Mouse (Mus musculus): ENCODE results near the gene Cbx6. TPM values are rescaled to one million over a fixed set of nuclear protein-coding genes. Genes with fewer than 3 reads are reported as not detected.

The Cbx6 gene
- polyA plus RNA-seq, 1 experiment from 2014 or later, result 8.3 TPM

GRCm38 (mm10) chr15:79787815-79788214 is 46.7 kb downstream of the Cbx6 start:
- WGBS, result 54% methylated on average over 8 of the region's 8 CpGs
- H3K27me3 ChIP-seq (ENCODE audit: control insufficient read depth, insufficient read depth, low read length), result no peaks in the 10 kb centered on the region
- no peak for ATAC-seq (replicated peaks; ENCODE audit: insufficient number of reproducible peaks, low FRiP score, low TSS enrichment, low read depth)

GRCm38 (mm10) chr15:79785056-79785455 is 49.4 kb downstream of the Cbx6 start:
- no peak overlapping the region for H3K27ac ChIP-seq (replicated peaks; ENCODE audit: low read depth, low read length)
- WGBS, result 54% methylated on average over 1 of the region's 1 CpGs
- no peak for DNase-seq (ENCODE audit: low spot score)

More at GRCm38 (mm10) chr15:79787815-79788214, 46.7 kb downstream of the Cbx6 start:
- H3K27ac ChIP-seq (replicated peaks; ENCODE audit: low read depth, low read length), result no peak overlapping the region
- no peaks in the 10 kb centered on the region for H3K9me3 ChIP-seq (replicated peaks; ENCODE audit: control insufficient read depth, low read length)
- no peaks in the 10 kb centered on the region for H3K36me3 ChIP-seq (replicated peaks; ENCODE audit: control insufficient read depth, insufficient read depth, low read depth, low read length)
- no peak overlapping the region for H3K4me3 ChIP-seq (ENCODE audit: low read depth, low read length)
- no peak overlapping the region for H3K9ac ChIP-seq (replicated peaks; ENCODE audit: low read length)
- no peaks in the 10 kb centered on the region for H3K4me1 ChIP-seq (ENCODE audit: control insufficient read depth, insufficient read depth, low read length)
- no peak overlapping the region for H3K4me2 ChIP-seq (ENCODE audit: low read depth, low read length)
- no peak for DNase-seq (ENCODE audit: low spot score)

GRCm38 (mm10) chr15:79777749-79778148 is 56.7 kb downstream of the Cbx6 start, which contains the start of gene Dnal4:
Gene Dnal4 (minus strand): TSS chr15:79777849.
- Histone ChIP-seq H3K36me3 (replicated peaks; ENCODE audit: control insufficient read depth, insufficient read depth, low read depth, low read length) (no peaks in the 10 kb centered on the region), H3K9me3 (replicated peaks; ENCODE audit: control insufficient read depth, low read length) (no peaks in the 10 kb centered on the region), H3K4me2 (ENCODE audit: low read depth, low read length) (no peak within 1 kb of the TSS), H3K4me1 (ENCODE audit: control insufficient read depth, insufficient read depth, low read length) (no peaks in the 10 kb centered on the region), H3K4me3 (ENCODE audit: low read depth, low read length) (no peak within 1 kb of the TSS), H3K27me3 (ENCODE audit: control insufficient read depth, insufficient read depth, low read length) (no peaks in the 10 kb centered on the region), H3K9ac (replicated peaks; ENCODE audit: low read length) (no peak within 1 kb of the TSS), H3K27ac (replicated peaks; ENCODE audit: low read depth, low read length) (no peak within 1 kb of the TSS)
- DNase-seq (ENCODE audit: low spot score) (no peak), ATAC-seq (replicated peaks; ENCODE audit: insufficient number of reproducible peaks, low FRiP score, low TSS enrichment, low read depth) (no peak)

More at GRCm38 (mm10) chr15:79785056-79785455, 49.4 kb downstream of the Cbx6 start:
- H3K4me2 ChIP-seq (ENCODE audit: low read depth, low read length), result no peak overlapping the region
- H3K27me3 ChIP-seq (ENCODE audit: control insufficient read depth, insufficient read depth, low read length), result no peaks in the 10 kb centered on the region
- no peak overlapping the region for H3K9ac ChIP-seq (replicated peaks; ENCODE audit: low read length)
- ATAC-seq (replicated peaks; ENCODE audit: insufficient number of reproducible peaks, low FRiP score, low TSS enrichment, low read depth), result no peak
- H3K4me1 ChIP-seq (ENCODE audit: control insufficient read depth, insufficient read depth, low read length), result no peaks in the 10 kb centered on the region
- no peaks in the 10 kb centered on the region for H3K9me3 ChIP-seq (replicated peaks; ENCODE audit: control insufficient read depth, low read length)
- no peaks in the 10 kb centered on the region for H3K36me3 ChIP-seq (replicated peaks; ENCODE audit: control insufficient read depth, insufficient read depth, low read depth, low read length)
- no peak overlapping the region for H3K4me3 ChIP-seq (ENCODE audit: low read depth, low read length)

GRCm38 (mm10) chr15:79775662-79776061 is 58.8 kb downstream of the Cbx6 start:
- WGBS, result 68% methylated on average over 7 of the region's 7 CpGs

GRCm38 (mm10) chr15:79774117-79775027 is 60.1 kb downstream of the Cbx6 start:
- Histone ChIP-seq H3K9me3 (replicated peaks; ENCODE audit: control insufficient read depth, low read length) (no peaks in the 10 kb centered on the region), H3K9ac (replicated peaks; ENCODE audit: low read length) (peak overlapping the region; percentile 85), H3K4me3 (ENCODE audit: low read depth, low read length) (peak overlapping the region; percentile 87), H3K27me3 (ENCODE audit: control insufficient read depth, insufficient read depth, low read length) (no peaks in the 10 kb centered on the region), H3K27ac (replicated peaks; ENCODE audit: low read depth, low read length) (no peak overlapping the region; the same call in 1 of the 2 replicates), H3K36me3 (replicated peaks; ENCODE audit: control insufficient read depth, insufficient read depth, low read depth, low read length) (no peaks in the 10 kb centered on the region), H3K4me1 (ENCODE audit: control insufficient read depth, insufficient read depth, low read length) (no peaks in the 10 kb centered on the region), H3K4me2 (ENCODE audit: low read depth, low read length) (peak overlapping the region; percentile 73)
- DNase-seq (ENCODE audit: low spot score) (peak; percentile 98), ATAC-seq (replicated peaks; ENCODE audit: insufficient number of reproducible peaks, low FRiP score, low TSS enrichment, low read depth) (peak; percentile 97)
- under 1% methylated on average over 50 of the region's 50 CpGs for WGBS

More at GRCm38 (mm10) chr15:79775662-79776061, 58.8 kb downstream of the Cbx6 start:
- Histone ChIP-seq H3K27ac (replicated peaks; ENCODE audit: low read depth, low read length) (no peak overlapping the region), H3K4me3 (ENCODE audit: low read depth, low read length) (no peak overlapping the region), H3K4me2 (ENCODE audit: low read depth, low read length) (no peak overlapping the region), H3K4me1 (ENCODE audit: control insufficient read depth, insufficient read depth, low read length) (no peaks in the 10 kb centered on the region), H3K9me3 (replicated peaks; ENCODE audit: control insufficient read depth, low read length) (no peaks in the 10 kb centered on the region), H3K36me3 (replicated peaks; ENCODE audit: control insufficient read depth, insufficient read depth, low read depth, low read length) (no peaks in the 10 kb centered on the region), H3K27me3 (ENCODE audit: control insufficient read depth, insufficient read depth, low read length) (no peaks in the 10 kb centered on the region), H3K9ac (replicated peaks; ENCODE audit: low read length) (no peak overlapping the region)
- ATAC-seq (replicated peaks; ENCODE audit: insufficient number of reproducible peaks, low FRiP score, low TSS enrichment, low read depth) (no peak), DNase-seq (ENCODE audit: low spot score) (no peak)

Other genes starting within 250 kb of the Cbx6 start
- gene Dmc1, start 229.6 kb downstream of the Cbx6 start, polyA plus RNA-seq (2014; fragmentation: Nextera tagmentation; extraction: Ambion mirVana), result 0.89 and 1.5 TPM in 2 replicates
- 1.8 and 3.3 TPM in 2 replicates for gene Fam227a, start 175.7 kb downstream of the Cbx6 start, polyA plus RNA-seq (2014; fragmentation: Nextera tagmentation; extraction: Ambion mirVana)
- 64.3 and 66.2 TPM in 2 replicates for gene Cby1, start 175.5 kb downstream of the Cbx6 start, polyA plus RNA-seq (2014; fragmentation: Nextera tagmentation; extraction: Ambion mirVana)
- gene Tomm22, start 163.8 kb downstream of the Cbx6 start, polyA plus RNA-seq (2014; fragmentation: Nextera tagmentation; extraction: Ambion mirVana), result 308 and 320 TPM in 2 replicates
- 16.4 and 17.4 TPM in 2 replicates for gene Josd1, start 146.8 kb downstream of the Cbx6 start, polyA plus RNA-seq (2014; fragmentation: Nextera tagmentation; extraction: Ambion mirVana)
- 29.2 and 31.6 TPM in 2 replicates for gene Gtpbp1, start 143.8 kb downstream of the Cbx6 start, polyA plus RNA-seq (2014; fragmentation: Nextera tagmentation; extraction: Ambion mirVana)
- gene Sun2, start 92.2 kb downstream of the Cbx6 start, polyA plus RNA-seq (2014; fragmentation: Nextera tagmentation; extraction: Ambion mirVana), result 3.1 and 4.4 TPM in 2 replicates
- gene Dnal4, start 56.8 kb downstream of the Cbx6 start, polyA plus RNA-seq (2014; fragmentation: Nextera tagmentation; extraction: Ambion mirVana), result 61.6 and 64.2 TPM in 2 replicates
- gene Nptxr, start 29.9 kb downstream of the Cbx6 start, polyA plus RNA-seq (2014; fragmentation: Nextera tagmentation; extraction: Ambion mirVana), result 0.77 and 1.1 TPM in 2 replicates
- 0.56 TPM in 1 of 2 replicates, not detected in the other for gene Npcd, start 451 bp downstream of the Cbx6 start, polyA plus RNA-seq (2014; fragmentation: Nextera tagmentation; extraction: Ambion mirVana)
- 7.6 and 7.9 TPM in 2 replicates for gene Apobec3, start 57.0 kb upstream of the Cbx6 start, polyA plus RNA-seq (2014; fragmentation: Nextera tagmentation; extraction: Ambion mirVana)
- gene Cbx7, start 136.4 kb upstream of the Cbx6 start, polyA plus RNA-seq (2014; fragmentation: Nextera tagmentation; extraction: Ambion mirVana), result 0.75 and 1.3 TPM in 2 replicates
- 2.5 and 2.8 TPM in 2 replicates for gene Pdgfb, start 180.3 kb upstream of the Cbx6 start, polyA plus RNA-seq (2014; fragmentation: Nextera tagmentation; extraction: Ambion mirVana)